21 mouse cellular contexts compared by ENCODE assay signal in genomic region chr15:8940861-8941260, GRCm38 (mm10). TPM values are rescaled to one million over a fixed set of nuclear protein-coding genes. Genes with fewer than 3 reads are reported as not detected.
"Had no signal": no experiment of that assay in that cellular context is flagged by ENCODE, and none has a peak within 500 bp of the region (broad histone marks: within the 10 kb centered on the region; RNA-seq: fewer than 3 reads in every experiment).

No protein-coding gene starts in this region.

- ATAC-seq: lung, postnatal 0 days; midbrain, embryonic 13.5 days; midbrain, embryonic 15.5 days had no signal

- H3K9ac ChIP-seq: lung, embryonic 15.5 days; midbrain, embryonic 13.5 days; midbrain, embryonic 15.5 days; neural tube, embryonic 12.5 days; stomach, embryonic 15.5 days had no signal

- DNase-seq: lung, adult 2 months; lung, postnatal 14 days; lung, postnatal 36 days; right cerebral cortex, postnatal 14 days; thymus, adult 2 months; thymus, postnatal 25 days; thymus, postnatal 4 days had no signal

- H3K4me2 ChIP-seq: lung, embryonic 15.5 days; midbrain, embryonic 11.5 days; midbrain, embryonic 13.5 days; midbrain, embryonic 15.5 days; neural tube, embryonic 12.5 days; stomach, embryonic 15.5 days had no signal

- H3K27me3 ChIP-seq: lung, embryonic 15.5 days; megakaryocyte, embryonic 14.5 days; midbrain, embryonic 13.5 days; midbrain, embryonic 15.5 days; neural tube, embryonic 12.5 days; stomach, embryonic 15.5 days had no signal

- H3K9me3 ChIP-seq: lung, embryonic 15.5 days; midbrain, embryonic 13.5 days; midbrain, embryonic 15.5 days; neural tube, embryonic 12.5 days; stomach, embryonic 15.5 days had no signal

- H3K4me1 ChIP-seq: lung, embryonic 15.5 days; megakaryocyte, embryonic 14.5 days; midbrain, embryonic 13.5 days; midbrain, embryonic 15.5 days; neural tube, embryonic 12.5 days; stomach, embryonic 15.5 days had no signal

- H3K36me3 ChIP-seq: lung, embryonic 15.5 days; midbrain, embryonic 13.5 days; midbrain, embryonic 15.5 days; neural tube, embryonic 12.5 days; stomach, embryonic 15.5 days had no signal

- H3K4me3 ChIP-seq: lung, embryonic 15.5 days; megakaryocyte, embryonic 14.5 days; midbrain, embryonic 13.5 days; midbrain, embryonic 15.5 days; neural tube, embryonic 12.5 days; stomach, embryonic 15.5 days had no signal

- H3K27ac ChIP-seq: lung, embryonic 15.5 days; macrophage; midbrain, embryonic 13.5 days; midbrain, embryonic 15.5 days; neural tube, embryonic 12.5 days; stomach, embryonic 15.5 days; stomach, postnatal 0 days had no signal

RNA-seq across cellular contexts. Expression of gene Ranbp3l, which starts 26.9 kb away (rescaled TPM):
- total RNA-seq: megakaryocyte progenitor cell, adult 5-6 weeks; monocyte, adult 5-6 weeks; neutrophil, adult 5-6 weeks had no signal
- polyA plus RNA-seq: macrophage; testis, adult 2 months had no signal
